In genomic region chr2:157459736-157460135, GRCm38 (mm10) we compare ENCODE assay signal across 12 mouse cellular contexts. TPM values are rescaled to one million over a fixed set of nuclear protein-coding genes. Genes with fewer than 3 reads are reported as not detected.
DNase-seq lines count a peak whose midpoint lies in the region; ATAC-seq and TF ChIP-seq lines count a peak whose summit lies in the region.
"Had no signal": no experiment of that assay in that cellular context is flagged by ENCODE, and none has a peak within 500 bp of the region (broad histone marks: within the 10 kb centered on the region; RNA-seq: fewer than 3 reads in every experiment).

No protein-coding gene starts in this region.

- no peak overlapping the region for H3K27ac ChIP-seq in heart, postnatal 0 days (ENCODE audit: low read depth)
- H3K27ac ChIP-seq in embryonic facial prominence, embryonic 10.5 days (replicated peaks) = peak overlapping the region; percentile 99
- peak overlapping the region; percentile 40; the same call in 1 of the 2 replicates for H3K27ac ChIP-seq in hindbrain, embryonic 16.5 days (ENCODE audit: low read depth, low read length)

- no peak for DNase-seq in heart, postnatal 0 days (ENCODE audit: low spot score)
- DNase-seq in heart, adult 9 months (ENCODE audit: low spot score in 2 of 2) = no peak
- peak; percentile 62 for DNase-seq in embryonic facial prominence, embryonic 10.5 days (ENCODE audit: low spot score)
- DNase-seq in neural tube, embryonic 10.5 days (ENCODE audit: extremely low spot score, low spot score) = peak; percentile 31
- no peak for DNase-seq in thymus, postnatal 25 days
- DNase-seq in adrenal gland, postnatal 14 days = no peak
- no peak for DNase-seq in left cerebral cortex, postnatal 10 days (ENCODE audit: extremely low spot score in 1 of 2, low spot score in 2 of 2)
- DNase-seq: cerebellum, adult 9-11 months; gastrocnemius, postnatal 14 days; kidney, adult 9 months; lung, postnatal 10 days had no signal

- no peak for TF ChIP-seq EP300 in heart, postnatal 0 days (IDR thresholded peaks at IDR 0.05; ENCODE audit: low read depth)

- no peak for ATAC-seq in heart, postnatal 0 days (ENCODE audit: insufficient read depth, low read depth)
- no peak for ATAC-seq in hindbrain, embryonic 16.5 days

- no peaks in the 10 kb centered on the region for H3K27me3 ChIP-seq in heart, postnatal 0 days (ENCODE audit: control insufficient read depth, insufficient read depth, low read length)
- H3K27me3 ChIP-seq in embryonic facial prominence, embryonic 10.5 days (replicated peaks; ENCODE audit: low read depth, poor library complexity, severe bottlenecking) = no peaks in the 10 kb centered on the region; the same call in 1 of the 2 replicates
- H3K27me3 ChIP-seq in hindbrain, embryonic 16.5 days (replicated peaks; ENCODE audit: control insufficient read depth, insufficient read depth, low read length) = no peaks in the 10 kb centered on the region

- intact Hi-C loops in left cerebral cortex, postnatal 10 days (cut with DNase I) = loop anchor here (2.0 to 5.0 kb wide), 2 partner anchors 107 to 172 kb away; no protein-coding TSS in a partner anchor

- H3K4me3 ChIP-seq in heart, postnatal 0 days (ENCODE audit: low read depth, low read length) = no peak overlapping the region
- no peak overlapping the region for H3K4me3 ChIP-seq in embryonic facial prominence, embryonic 10.5 days
- no peak overlapping the region for H3K4me3 ChIP-seq in hindbrain, embryonic 16.5 days (ENCODE audit: low read length)

- 43% methylated on average over 5 of the region's 5 CpGs for WGBS in heart, postnatal 0 days
- whole genome bisulfite sequencing in embryonic facial prominence, embryonic 10.5 days = 25% methylated on average over 5 of the region's 5 CpGs
- 16% methylated on average over 5 of the region's 5 CpGs for WGBS in hindbrain, embryonic 16.5 days

- H3K4me2 ChIP-seq in heart, postnatal 0 days (ENCODE audit: low read depth, low read length) = no peak overlapping the region
- no peak overlapping the region for H3K4me2 ChIP-seq in hindbrain, embryonic 16.5 days (ENCODE audit: low read length)

- no peaks in the 10 kb centered on the region for H3K9me3 ChIP-seq in heart, postnatal 0 days (replicated peaks; ENCODE audit: control insufficient read depth, low read length)
- H3K9me3 ChIP-seq in embryonic facial prominence, embryonic 10.5 days = no peaks in the 10 kb centered on the region
- no peaks in the 10 kb centered on the region for H3K9me3 ChIP-seq in hindbrain, embryonic 16.5 days (ENCODE audit: control insufficient read depth, low read length)

- H3K36me3 ChIP-seq in heart, postnatal 0 days (replicated peaks; ENCODE audit: control insufficient read depth, insufficient read depth, low read length) = no peaks in the 10 kb centered on the region
- peaks cover 77% of the 10 kb centered on the region for H3K36me3 ChIP-seq in embryonic facial prominence, embryonic 10.5 days (replicated peaks)
- no peaks in the 10 kb centered on the region for H3K36me3 ChIP-seq in hindbrain, embryonic 16.5 days (ENCODE audit: control insufficient read depth, insufficient read depth, low read length)

- TF ChIP-seq CTCF in heart, postnatal 0 days (IDR thresholded peaks at IDR 0.05; ENCODE audit: low read depth) = peak; percentile 41

- H3K4me1 ChIP-seq in heart, postnatal 0 days (ENCODE audit: control insufficient read depth, insufficient read depth) = 0 out of 2 replicates have a peak, but pooled peaks cover 4% of the 10 kb centered on the region
- peaks cover 89% of the 10 kb centered on the region for H3K4me1 ChIP-seq in embryonic facial prominence, embryonic 10.5 days
- H3K4me1 ChIP-seq in hindbrain, embryonic 16.5 days (ENCODE audit: control insufficient read depth, insufficient read depth, low read depth, low read length) = peaks cover 54% of the 10 kb centered on the region

- H3K9ac ChIP-seq in heart, postnatal 0 days (replicated peaks; ENCODE audit: low read depth, low read length) = no peak overlapping the region
- H3K9ac ChIP-seq in hindbrain, embryonic 16.5 days (ENCODE audit: low read depth, low read length) = peak overlapping the region; percentile 44

RNA-seq across cellular contexts. Expression of gene Src, which starts 41.5 kb away (rescaled TPM):
- 14.2 and 15.5 TPM in 2 replicates for total RNA-seq in heart, postnatal 0 days (2014; rRNA removed; ENCODE audit: low replicate concordance)
- polyA plus RNA-seq in heart, postnatal 0 days (2015; fragmentation: Nextera tagmentation; extraction: Ambion mirVana) = 2.5 and 2.9 TPM in 2 replicates
- 22.1 and 23.1 TPM in 2 replicates for polyA plus RNA-seq in embryonic facial prominence, embryonic 10.5 days (2016; fragmentation: Nextera tagmentation; extraction: Ambion mirVana)
- 26.5 and 29.9 TPM in 2 replicates for polyA plus RNA-seq in hindbrain, embryonic 16.5 days (2015; fragmentation: Nextera tagmentation; extraction: Ambion mirVana)
- 16.2 and 18.9 TPM in 2 replicates for total RNA-seq in adrenal gland, postnatal 14 days (2021)
- 10 to 100 TPM; 83.6 to 84.2 TPM for total RNA-seq in left cerebral cortex, postnatal 10 days (2021)

Comparison
In these comparisons a context has a peak if more than half of its experiments do, and no peak if none do; other contexts are left out.
1. DNase-seq: peak in embryonic facial prominence, embryonic 10.5 days (single experiment) and neural tube, embryonic 10.5 days (single experiment); none in heart, postnatal 0 days (single experiment), heart, adult 9 months (0 of 2), thymus, postnatal 25 days (single experiment), adrenal gland, postnatal 14 days (single experiment) and left cerebral cortex, postnatal 10 days (0 of 2).